Mouse (Mus musculus): ENCODE results near the gene Vmn1r9.
"Not testable (repeated sequence)": the region's sequence is repeated elsewhere in the genome, so short reads cannot be mapped to it uniquely, and the experiment has no call there.

Gene Vmn1r9

GRCm38 (mm10) chr6:57066487-57066886, at the start of gene Vmn1r9:
Vmn1r9 (plus strand) TSS chr6:57066787.
- no peak for DNase-seq (ENCODE audit: low spot score)

- DNase-seq (ENCODE audit: low spot score), result not testable (repeated sequence)
Measured at GRCm38 (mm10) chr6:57025224-57025623, 41.4 kb upstream of the Vmn1r9 start, which contains the start of gene Vmn1r7. Vmn1r7 (minus strand) TSS chr6:57025324.

GRCm38 (mm10) chr6:57031984-57032383, 34.6 kb upstream of the Vmn1r9 start, which contains the start of gene Vmn1r8:
Vmn1r8 (plus strand) TSS chr6:57032284.
- DNase-seq (ENCODE audit: low spot score), result no peak

GRCm38 (mm10) chr6:57034674-57035073, 31.9 kb upstream of the Vmn1r9 start:
- DNase-seq (ENCODE audit: low spot score), result no peak

- no peak for DNase-seq (ENCODE audit: low spot score)
Measured at GRCm38 (mm10) chr6:57063730-57064129, 2.9 kb upstream of the Vmn1r9 start.

GRCm38 (mm10) chr6:57106358-57106757, 39.8 kb downstream of the Vmn1r9 start:
- DNase-seq (ENCODE audit: low spot score), result peak; percentile 15

GRCm38 (mm10) chr6:57109154-57109553, 42.6 kb downstream of the Vmn1r9 start, which contains the start of gene Vmn1r10:
Vmn1r10 (plus strand) TSS chr6:57109454.
- DNase-seq (ENCODE audit: low spot score), result no peak

All from retina, embryonic 14.5 days (tissue).